Comparison of ENCODE assay signal across 19 mouse cellular contexts in genomic region chr12:17289060-17289459, GRCm38 (mm10). TPM values are rescaled to one million over a fixed set of nuclear protein-coding genes. Genes with fewer than 3 reads are reported as not detected.
DNase-seq lines count a peak whose midpoint lies in the region; ATAC-seq and TF ChIP-seq lines count a peak whose summit lies in the region.
"Had no signal": no experiment of that assay in that cellular context is flagged by ENCODE, and none has a peak within 500 bp of the region (broad histone marks: within the 10 kb centered on the region; RNA-seq: fewer than 3 reads in every experiment).

No protein-coding gene starts in this region.

- peaks cover 12% of the 10 kb centered on the region for H3K36me3 ChIP-seq in kidney, postnatal 0 days (ENCODE audit: insufficient read depth, low read length)

- H3K27me3 ChIP-seq in kidney, postnatal 0 days (ENCODE audit: insufficient read depth, low read length), result no peaks in the 10 kb centered on the region
- H3K27me3 ChIP-seq: heart, embryonic 12.5 days; hindbrain, embryonic 15.5 days; limb, embryonic 12.5 days had no signal

- peak; percentile 14 for DNase-seq in kidney, postnatal 0 days (ENCODE audit: low spot score)
- DNase-seq in kidney, adult 18-20 months, result no peak
- peak; percentile 75 for DNase-seq in Muller cell, postnatal 12 days (ENCODE audit: inconsistent ontology term)
- peak; percentile 68 to 71 for DNase-seq in adrenal gland, postnatal 36 days
- peak; percentile 26 for DNase-seq in lung, postnatal 14 days
- no peak for DNase-seq in c-Kit-positive CD71-positive TER-119-positive erythroid progenitor cells, embryonic 14.5 days (ENCODE audit: low spot score)
- DNase-seq in urinary bladder, adult 2 months (ENCODE audit: low spot score), result no peak
- DNase-seq: cerebellum, postnatal 10 days; kidney, postnatal 10 days; liver, postnatal 0 days; thymus, postnatal 25 days had no signal

- no peaks in the 10 kb centered on the region for H3K9me3 ChIP-seq in kidney, postnatal 0 days (replicated peaks; ENCODE audit: low read length)
- H3K9me3 ChIP-seq: heart, embryonic 12.5 days; hindbrain, embryonic 15.5 days; limb, embryonic 12.5 days had no signal

- no peak for ATAC-seq in kidney, postnatal 0 days (replicated peaks; ENCODE audit: low FRiP score, low read depth)
- ATAC-seq: forebrain, embryonic 16.5 days; intestine, embryonic 16.5 days; liver, postnatal 0 days had no signal

- H3K27ac ChIP-seq in kidney, postnatal 0 days, result no peak overlapping the region
- H3K27ac ChIP-seq: hindbrain, embryonic 15.5 days; left cerebral cortex, adult 2 months; limb, embryonic 12.5 days had no signal

- 41% methylated on average over 2 of the region's 2 CpGs for WGBS in kidney, postnatal 0 days

- H3K4me2 ChIP-seq in kidney, postnatal 0 days (ENCODE audit: low read length), result no peak overlapping the region
- H3K4me2 ChIP-seq: heart, embryonic 12.5 days; hindbrain, embryonic 15.5 days; limb, embryonic 12.5 days had no signal

- H3K4me3 ChIP-seq in kidney, postnatal 0 days (replicated peaks; ENCODE audit: low read depth, low read length), result no peak overlapping the region
- H3K4me3 ChIP-seq: erythroblast, embryonic 14.5 days; heart, embryonic 12.5 days; hindbrain, embryonic 15.5 days; left cerebral cortex, adult 2 months; limb, embryonic 12.5 days had no signal

- H3K9ac ChIP-seq in kidney, postnatal 0 days (ENCODE audit: low read depth, low read length), result no peak overlapping the region
- H3K9ac ChIP-seq: heart, embryonic 12.5 days; hindbrain, embryonic 15.5 days; limb, embryonic 12.5 days; liver, postnatal 0 days had no signal

- TF ChIP-seq CTCF in kidney, postnatal 0 days (IDR thresholded peaks at IDR 0.05; ENCODE audit: low read depth), result no peak

- no peaks in the 10 kb centered on the region for H3K4me1 ChIP-seq in kidney, postnatal 0 days (replicated peaks; ENCODE audit: insufficient read depth, low read length)
- H3K4me1 ChIP-seq: hindbrain, embryonic 15.5 days; limb, embryonic 12.5 days had no signal

RNA-seq across cellular contexts. Expression of gene Pdia6, which starts 22.7 kb away (rescaled TPM):
- polyA plus RNA-seq in kidney, postnatal 0 days (2015; fragmentation: Nextera tagmentation; extraction: Ambion mirVana), result 418 and 467 TPM in 2 replicates
- total RNA-seq in adrenal gland, postnatal 36 days (2021), result 100 to 1,000 TPM; 187 to 216 TPM
- polyA plus RNA-seq in urinary bladder, adult 2 months (2012; rRNA removed), result 104 and 115 TPM in 2 replicates

RNA-seq across cellular contexts. Expression of gene Atp6v1c2, which starts 40.1 kb away (rescaled TPM):
- polyA plus RNA-seq in kidney, postnatal 0 days (2015; fragmentation: Nextera tagmentation; extraction: Ambion mirVana), result 19.2 and 19.9 TPM in 2 replicates
- total RNA-seq in adrenal gland, postnatal 36 days (2021), result 1 to 10 TPM; 1.5 to 2.2 TPM
- polyA plus RNA-seq in urinary bladder, adult 2 months (2012; rRNA removed), result not detected in 2 replicates
- total RNA-seq: heart, postnatal 25 days had no signal
- polyA plus RNA-seq: erythroblast, embryonic 14.5 days had no signal

RNA-seq across cellular contexts. Expression of gene Nol10, which starts 59.2 kb away (rescaled TPM):
- polyA plus RNA-seq in kidney, postnatal 0 days (2015; fragmentation: Nextera tagmentation; extraction: Ambion mirVana), result 15.0 and 16.8 TPM in 2 replicates
- total RNA-seq in adrenal gland, postnatal 36 days (2021), result 10 to 100 TPM; 17.1 to 21.6 TPM
- 8.2 and 8.7 TPM in 2 replicates for polyA plus RNA-seq in urinary bladder, adult 2 months (2012; rRNA removed)

Comparison
In these comparisons a context has a peak if more than half of its experiments do, and no peak if none do; other contexts are left out.
1. DNase-seq: peak in kidney, postnatal 0 days (single experiment), Muller cell, postnatal 12 days (single experiment), adrenal gland, postnatal 36 days (2 of 2) and lung, postnatal 14 days (single experiment); none in kidney, adult 18-20 months (single experiment), c-Kit-positive CD71-positive TER-119-positive erythroid progenitor cells, embryonic 14.5 days (single experiment) and urinary bladder, adult 2 months (single experiment).
2. RNA of gene Atp6v1c2, which starts 40.1 kb away (polyA plus RNA-seq): 19.2 to 19.9 TPM in kidney, postnatal 0 days; not detected in urinary bladder, adult 2 months; every median in the first group is over 10 times any median in the second.